7 mouse cellular contexts compared by ENCODE assay signal in genomic region chr12:110498283-110499224, GRCm38 (mm10). TPM values are rescaled to one million over a fixed set of nuclear protein-coding genes. Genes with fewer than 3 reads are reported as not detected.
DNase-seq lines count a peak whose midpoint lies in the region; ATAC-seq lines count a peak whose summit lies in the region.

No protein-coding gene starts in this region.

- no peak overlapping the region for H3K4me3 ChIP-seq in lung, embryonic 15.5 days
- H3K4me3 ChIP-seq in hindbrain, embryonic 16.5 days (ENCODE audit: low read length) = no peak overlapping the region

- no peak overlapping the region; the same call in 1 of the 2 replicates for H3K9ac ChIP-seq in lung, embryonic 15.5 days
- no peak overlapping the region for H3K9ac ChIP-seq in hindbrain, embryonic 16.5 days (ENCODE audit: low read depth, low read length)

- H3K27ac ChIP-seq in lung, embryonic 15.5 days = peak overlapping the region; percentile 64
- H3K27ac ChIP-seq in hindbrain, embryonic 16.5 days (ENCODE audit: low read depth, low read length) = peak overlapping the region; percentile 26

- ATAC-seq in lung, embryonic 15.5 days (ENCODE audit: borderline replicate concordance, extremely low read depth, low FRiP score, low TSS enrichment) = no peak
- ATAC-seq in hindbrain, embryonic 16.5 days = peak; percentile 63
- peak; percentile 68 for ATAC-seq in megakaryocyte progenitor cell, adult 5-6 weeks (replicated peaks; ENCODE audit: poor library complexity)

- peaks cover 30% of the 10 kb centered on the region for H3K4me1 ChIP-seq in lung, embryonic 15.5 days
- H3K4me1 ChIP-seq in hindbrain, embryonic 16.5 days (ENCODE audit: control insufficient read depth, insufficient read depth, low read depth, low read length) = peaks cover 6% of the 10 kb centered on the region

- no peaks in the 10 kb centered on the region for H3K36me3 ChIP-seq in lung, embryonic 15.5 days
- no peaks in the 10 kb centered on the region for H3K36me3 ChIP-seq in hindbrain, embryonic 16.5 days (ENCODE audit: control insufficient read depth, insufficient read depth, low read length)

- no peaks in the 10 kb centered on the region for H3K9me3 ChIP-seq in lung, embryonic 15.5 days
- no peaks in the 10 kb centered on the region for H3K9me3 ChIP-seq in hindbrain, embryonic 16.5 days (ENCODE audit: control insufficient read depth, low read length)

- WGBS in lung, embryonic 15.5 days = 74% methylated on average over 22 of the region's 22 CpGs
- 82% methylated on average over 22 of the region's 22 CpGs for WGBS in hindbrain, embryonic 16.5 days

- H3K4me2 ChIP-seq in lung, embryonic 15.5 days = peak overlapping the region; percentile 24; the same call in 1 of the 2 replicates
- H3K4me2 ChIP-seq in hindbrain, embryonic 16.5 days (ENCODE audit: low read length) = no peak overlapping the region

- no peak for DNase-seq in lung, postnatal 25 days (ENCODE audit: low spot score)
- peak; percentile 81 for DNase-seq in cerebellum, adult 11 months
- no peak for DNase-seq in layer of hippocampus, adult 11-12 months (ENCODE audit: low spot score)
- DNase-seq in urinary bladder, postnatal 25 days (ENCODE audit: low spot score) = no peak

- no peaks in the 10 kb centered on the region for H3K27me3 ChIP-seq in lung, embryonic 15.5 days
- H3K27me3 ChIP-seq in hindbrain, embryonic 16.5 days (replicated peaks; ENCODE audit: control insufficient read depth, insufficient read depth, low read length) = no peaks in the 10 kb centered on the region

RNA-seq across cellular contexts. Expression of gene Ppp2r5c, which starts 51.6 kb away (rescaled TPM):
- 167 and 171 TPM in 2 replicates for polyA plus RNA-seq in lung, embryonic 15.5 days (2015; fragmentation: Nextera tagmentation; extraction: Ambion mirVana)
- polyA plus RNA-seq in hindbrain, embryonic 16.5 days (2015; fragmentation: Nextera tagmentation; extraction: Ambion mirVana) = 135 and 136 TPM in 2 replicates
- total RNA-seq in megakaryocyte progenitor cell, adult 5-6 weeks (2015) = 108 and 119 TPM in 2 replicates
- total RNA-seq in megakaryocyte progenitor cell, adult 5-6 weeks (2017) = 189 and 205 TPM in 2 replicates
